Mouse (Mus musculus): ENCODE measurements around the gene Mansc4.

The Mansc4 gene

GRCm38 (mm10) chr6:147028396-147028795 is 58.4 kb downstream of the Mansc4 start:
- in situ Hi-C loops (cut with MboI) = no loop called here

Data from mature B cell (primary cell).